Mouse (Mus musculus): ENCODE measurements around the gene Enkur.

GRCm38 (mm10) chr2:21205831-21206159 lies 630 bp upstream of the Enkur start:
- TF ChIP-seq CTCF (IDR thresholded peaks at IDR 0.05; ENCODE audit: low read depth) (0 out of 2 replicates have a peak, but pooled peaks have one; percentile 1), EP300 (IDR thresholded peaks at IDR 0.05; ENCODE audit: low read depth) (no peak)

All from liver, embryonic 14.5 days (tissue).